Mouse (Mus musculus) midbrain, embryonic 11.5 days (tissue): ENCODE data around the gene Senp1. TPM values are rescaled to one million over a fixed set of nuclear protein-coding genes. Genes with fewer than 3 reads are reported as not detected.

Source experiments
- ATAC-seq: fragments of 200-750 bp; cut with Nextera tagmentation; 2 replicates; pipeline ENCODE4 v1.8.0; 2017; ENCODE audit warnings: moderate TSS enrichment, moderate library complexity; ENCODE audit not compliant: low FRiP score
- DNase-seq: peaks from one replicate; pipeline ENCODE4 v3.0.0; 2015; ENCODE audit warnings: low spot score; ENCODE audit errors: missing footprints
- H3K27ac ChIP-seq: fragments of 300-500 bp; sonication (generic); 2 replicates; pipeline ENCODE4 v1.5.1; 2014; ENCODE audit warnings: low read depth, low read length
- H3K27me3 ChIP-seq: fragments of 300-500 bp; sonication (generic); 2 replicates; pipeline ENCODE4 v1.6.1; 2014; ENCODE audit warnings: mild to moderate bottlenecking, low read length, moderate library complexity, mixed read lengths; ENCODE audit not compliant: control insufficient read depth, insufficient read depth
- H3K36me3 ChIP-seq: fragments of 300-500 bp; sonication (generic); 2 replicates; pipeline ENCODE4 v1.6.1; 2014; ENCODE audit warnings: mild to moderate bottlenecking, low read length, moderate library complexity, mixed read lengths; ENCODE audit not compliant: control insufficient read depth, insufficient read depth
- H3K4me1 ChIP-seq: fragments of 300-500 bp; sonication (generic); 2 replicates; pipeline ENCODE4 v1.6.1; 2014; ENCODE audit warnings: low read length; ENCODE audit not compliant: control insufficient read depth, insufficient read depth
- H3K4me2 ChIP-seq: fragments of 300-500 bp; sonication (generic); 2 replicates; pipeline ENCODE4 v1.6.1; 2014; ENCODE audit warnings: mild to moderate bottlenecking, moderate library complexity
- H3K4me3 ChIP-seq: fragments of 300-500 bp; sonication (generic); 2 replicates; pipeline ENCODE4 v1.5.1; 2014; ENCODE audit warnings: low read depth, low read length
- H3K9ac ChIP-seq: fragments of 300-500 bp; sonication (generic); 2 replicates; pipeline ENCODE4 v1.6.1; 2014; ENCODE audit warnings: low read length
- H3K9me3 ChIP-seq: fragments of 300-500 bp; sonication (generic); 2 replicates; pipeline ENCODE4 v1.6.1; 2016; ENCODE audit warnings: low read length; ENCODE audit not compliant: control insufficient read depth
- WGBS: fragments of 180-500 bp; shearing (Covaris S2); extraction: QIAGEN DNeasy Blood & Tissue Kit; methylation state at CpG from one replicate; pipeline ENCODE4 v1.1.7; 2014; 5-methylcytosine and 5-hydroxymethylcytosine counted together
- polyA plus RNA-seq: library from polyadenylated mRNA; unstranded; fragments of >200 nt; fragmentation: Nextera tagmentation; extraction: Ambion mirVana; gene quantifications from 2 replicates; pipeline ENCODE4 v1.2.1, GENCODE M21; 2014

Gene Senp1
- polyA plus RNA-seq, 1 experiment from 2014 or later, result 46.2 TPM

DNA sequence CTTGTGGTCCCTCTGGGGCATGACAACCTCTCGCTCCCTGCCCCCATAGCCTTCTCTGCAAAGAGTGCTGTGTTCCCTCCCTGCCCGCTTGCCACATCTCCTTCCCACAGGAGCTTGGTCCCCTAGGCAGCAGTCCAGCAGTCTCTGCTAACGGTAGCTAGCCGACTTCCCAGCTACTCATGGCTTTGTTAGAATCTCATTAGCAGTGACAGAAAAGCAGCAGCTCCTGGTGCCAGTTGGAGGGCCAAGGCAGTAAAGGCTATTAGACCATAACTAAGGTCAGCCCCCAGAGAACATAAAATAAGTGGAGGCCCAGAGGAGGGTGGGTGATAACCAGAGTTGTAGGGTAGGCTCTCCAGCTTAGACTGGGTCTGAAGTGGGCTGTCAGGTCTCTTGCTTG, 67.9 kb downstream of the Senp1 start:
- no peak overlapping the region for H3K9ac ChIP-seq
- H3K27ac ChIP-seq, result no peak overlapping the region
- no peaks in the 10 kb centered on the region for H3K27me3 ChIP-seq
- no peak overlapping the region for H3K4me3 ChIP-seq
- H3K9me3 ChIP-seq, result no peaks in the 10 kb centered on the region
- peaks cover 14% of the 10 kb centered on the region for H3K4me1 ChIP-seq
- ATAC-seq (no peak), DNase-seq (peak; percentile 74)
- no peaks in the 10 kb centered on the region for H3K36me3 ChIP-seq
- 38% methylated on average over 4 of the region's 4 CpGs for WGBS
- H3K4me2 ChIP-seq, result no peak overlapping the region

DNA sequence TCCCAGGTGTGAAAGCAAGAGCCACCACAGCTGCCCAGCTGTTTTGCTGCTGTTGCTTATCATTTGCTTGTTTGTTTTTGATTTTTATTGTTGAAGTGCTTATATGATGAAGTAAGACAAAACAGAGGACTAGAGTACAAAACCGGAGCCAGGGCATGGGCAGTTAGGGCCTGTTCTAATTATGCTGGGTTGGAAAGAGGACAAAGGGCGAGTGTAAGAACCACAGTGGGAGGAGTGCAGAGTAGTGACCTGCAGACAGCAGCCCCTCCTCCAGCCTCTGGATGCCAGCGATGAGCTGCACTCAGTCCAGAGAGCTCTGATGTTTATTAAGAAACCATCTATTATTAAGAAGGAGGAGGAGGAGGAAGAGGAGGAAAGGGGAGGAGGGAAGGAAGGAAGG, 70.4 kb downstream of the Senp1 start:
- H3K9ac ChIP-seq, result no peak overlapping the region
- peaks cover 10% of the 10 kb centered on the region for H3K4me1 ChIP-seq
- H3K4me3 ChIP-seq, result no peak overlapping the region
- no peak overlapping the region for H3K4me2 ChIP-seq
- 27% methylated on average over 3 of the region's 3 CpGs for WGBS
- ATAC-seq (no peak), DNase-seq (no peak)
- no peak overlapping the region for H3K27ac ChIP-seq
- no peaks in the 10 kb centered on the region for H3K36me3 ChIP-seq
- H3K27me3 ChIP-seq, result no peaks in the 10 kb centered on the region
- H3K9me3 ChIP-seq, result no peaks in the 10 kb centered on the region

DNA sequence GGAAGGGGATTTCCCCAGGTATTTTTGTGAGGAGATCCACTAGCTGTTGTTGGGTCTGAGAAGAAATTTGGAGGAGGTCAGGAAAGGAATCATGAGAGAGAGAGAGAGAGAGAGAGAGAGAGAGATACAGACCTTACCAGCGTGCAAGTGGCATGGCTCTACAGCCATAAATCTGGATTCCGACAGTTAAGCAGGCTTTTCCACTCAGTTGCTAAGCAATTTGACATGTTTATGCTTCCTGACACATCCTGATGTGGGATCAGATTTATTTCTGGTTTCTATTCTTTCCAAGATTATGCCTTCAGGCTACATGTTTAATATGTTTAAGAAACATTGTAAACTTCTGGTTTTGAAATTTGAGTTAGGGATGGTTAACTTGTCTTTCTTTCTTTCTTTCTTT, 71.7 kb downstream of the Senp1 start:
- H3K9me3 ChIP-seq, result no peaks in the 10 kb centered on the region
- DNase-seq, result no peak
- no peaks in the 10 kb centered on the region for H3K27me3 ChIP-seq
- no peak overlapping the region for H3K4me3 ChIP-seq
- no peaks in the 10 kb centered on the region; the same call in 1 of the 2 replicates for H3K4me1 ChIP-seq
- H3K4me2 ChIP-seq, result no peak overlapping the region
- H3K36me3 ChIP-seq, result no peaks in the 10 kb centered on the region
- WGBS, result 72% methylated on average over 2 of the region's 2 CpGs
- H3K9ac ChIP-seq, result no peak overlapping the region
- ATAC-seq, result no peak
- H3K27ac ChIP-seq, result no peak overlapping the region

DNA sequence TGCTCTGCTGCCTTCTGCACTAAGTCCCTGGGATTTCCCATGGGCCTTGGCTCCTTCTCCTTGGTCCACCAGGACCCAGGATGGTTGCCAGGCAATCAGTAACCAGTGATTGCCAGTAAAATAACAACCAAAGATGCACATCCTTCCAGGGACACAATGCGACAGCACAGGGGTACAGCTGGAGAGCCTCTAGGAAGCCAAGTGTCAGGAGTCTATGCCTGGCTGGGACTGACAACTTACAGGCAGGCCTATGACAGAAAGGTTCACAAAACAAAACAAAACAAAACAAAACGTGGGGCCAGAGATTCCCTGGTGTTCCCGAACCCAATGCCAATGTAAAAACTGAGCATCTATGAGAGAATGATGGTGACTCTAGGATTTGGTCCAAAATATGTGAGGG, 74.5 kb downstream of the Senp1 start:
- no peak overlapping the region for H3K4me2 ChIP-seq
- no peak overlapping the region for H3K27ac ChIP-seq
- no peaks in the 10 kb centered on the region; the same call in 1 of the 2 replicates for H3K4me1 ChIP-seq

DNA sequence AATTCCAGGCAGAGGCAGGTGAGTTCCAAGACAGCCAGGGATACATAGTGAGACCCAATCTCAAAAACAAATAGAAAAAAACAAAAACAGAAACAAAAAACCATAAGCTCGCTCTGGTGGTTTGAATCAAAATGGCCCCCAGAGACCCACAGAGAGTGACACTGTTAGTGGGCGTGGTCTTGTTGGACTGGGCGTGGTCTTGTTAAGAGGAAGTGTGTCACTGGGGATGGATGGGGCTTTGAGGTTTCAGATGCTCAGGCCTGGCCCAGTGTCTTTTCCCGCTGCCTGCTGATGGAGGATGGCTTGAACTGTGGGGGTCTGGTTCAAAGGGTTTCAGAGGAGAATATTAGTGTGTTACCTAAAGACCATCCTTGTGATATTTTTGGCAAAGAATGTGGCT, 75.6 kb downstream of the Senp1 start:
- H3K9ac ChIP-seq, result no peak overlapping the region
- ATAC-seq (no peak), DNase-seq (no peak)
- no peaks in the 10 kb centered on the region for H3K36me3 ChIP-seq
- no peak overlapping the region for H3K27ac ChIP-seq
- no peaks in the 10 kb centered on the region for H3K27me3 ChIP-seq
- 86% methylated on average over 4 of the region's 4 CpGs for WGBS
- no peak overlapping the region for H3K4me2 ChIP-seq
- H3K9me3 ChIP-seq, result no peaks in the 10 kb centered on the region
- H3K4me1 ChIP-seq, result no peaks in the 10 kb centered on the region; the same call in 1 of the 2 replicates
- no peak overlapping the region for H3K4me3 ChIP-seq

More for the DNA sequence above, 74.5 kb downstream of the Senp1 start:
- Histone ChIP-seq H3K9ac (no peak overlapping the region), H3K36me3 (no peaks in the 10 kb centered on the region), H3K27me3 (no peaks in the 10 kb centered on the region), H3K9me3 (no peaks in the 10 kb centered on the region), H3K4me3 (no peak overlapping the region)
- ATAC-seq (no peak), DNase-seq (no peak)
- 82% methylated on average over 3 of the region's 3 CpGs for WGBS

DNA sequence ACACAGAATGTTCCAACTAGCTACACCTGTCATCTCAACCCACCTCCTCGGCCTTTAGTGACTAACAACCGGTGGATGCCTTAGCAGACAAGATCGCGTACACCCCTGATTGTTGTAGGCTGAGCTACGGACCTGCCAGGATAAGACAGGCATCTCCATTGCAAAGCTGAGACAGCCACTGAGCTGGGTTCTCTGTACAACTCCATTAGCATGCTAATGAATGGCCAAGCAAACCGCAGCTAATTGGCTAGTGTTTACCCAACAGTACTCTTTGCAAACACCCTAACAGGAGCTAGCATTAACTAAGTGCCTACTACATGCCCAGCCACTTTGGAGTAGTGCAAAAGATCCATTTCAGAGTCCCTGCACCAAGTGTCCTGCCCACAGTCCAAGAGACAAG, 80.7 kb downstream of the Senp1 start:
- H3K9me3 ChIP-seq, result no peaks in the 10 kb centered on the region
- H3K4me1 ChIP-seq, result no peaks in the 10 kb centered on the region
- DNase-seq, result no peak
- WGBS, result 70% methylated on average over 6 of the region's 6 CpGs
- H3K9ac ChIP-seq, result no peak overlapping the region
- H3K27me3 ChIP-seq, result no peaks in the 10 kb centered on the region
- H3K27ac ChIP-seq, result no peak overlapping the region
- ATAC-seq, result no peak
- H3K4me2 ChIP-seq, result no peak overlapping the region
- H3K36me3 ChIP-seq, result no peaks in the 10 kb centered on the region
- no peak overlapping the region for H3K4me3 ChIP-seq

DNA sequence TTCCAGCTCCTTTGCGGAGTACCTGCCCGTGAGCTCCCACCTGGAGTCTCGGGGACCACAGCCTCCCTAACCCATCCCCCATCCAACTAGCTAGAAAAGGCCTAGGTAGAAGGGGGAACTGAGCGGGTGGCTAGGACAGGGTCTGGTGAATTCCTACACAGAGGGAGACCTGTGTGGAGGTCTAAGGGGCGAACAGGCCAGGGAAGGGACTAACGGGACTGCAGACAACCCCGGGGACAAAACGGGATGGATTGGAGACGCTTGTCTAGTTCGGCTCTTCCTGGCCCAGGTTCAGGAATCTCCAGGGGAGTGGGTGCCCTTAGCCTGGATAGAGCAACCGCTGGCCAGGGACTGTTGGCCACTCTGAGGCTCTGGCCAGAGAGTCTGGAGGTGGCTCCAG, 88.4 kb downstream of the Senp1 start:
- Histone ChIP-seq H3K4me2 (peak overlapping the region; percentile 91), H3K4me1 (peaks cover 33% of the 10 kb centered on the region), H3K27ac (no peak overlapping the region), H3K27me3 (no peaks in the 10 kb centered on the region), H3K4me3 (peak overlapping the region; percentile 58; the same call in 1 of the 2 replicates), H3K9me3 (no peaks in the 10 kb centered on the region), H3K9ac (peak overlapping the region; percentile 89), H3K36me3 (no peaks in the 10 kb centered on the region)
- WGBS, result 8% methylated on average over 10 of the region's 11 CpGs
- ATAC-seq (no peak), DNase-seq (peak; percentile 91)

DNA sequence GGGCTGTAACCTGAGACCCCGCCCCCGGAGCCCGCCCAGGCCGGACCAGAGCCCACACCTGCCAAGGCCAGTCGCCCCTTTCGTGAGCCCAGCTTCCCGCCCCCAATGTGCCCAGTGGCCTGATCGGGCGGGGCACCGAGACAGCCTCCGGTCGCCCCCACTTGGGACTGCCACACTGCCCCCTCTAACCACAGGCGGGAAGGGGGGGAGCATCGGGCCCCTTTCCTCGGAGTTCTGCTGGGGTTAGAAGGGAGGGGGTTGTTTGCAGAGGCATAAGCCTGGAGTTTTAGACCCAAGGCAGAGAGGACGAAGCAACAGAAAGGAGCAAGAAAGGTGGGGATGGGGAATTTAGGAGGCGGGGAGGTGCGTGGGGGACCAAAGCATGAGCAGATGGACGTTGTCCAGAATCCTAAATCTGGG, 88.8 kb downstream of the Senp1 start:
- ATAC-seq, result peak; percentile 40
- peak overlapping the region; percentile 91 for H3K4me2 ChIP-seq
- peak overlapping the region; percentile 58 for H3K4me3 ChIP-seq
- peak overlapping the region; percentile 89 for H3K9ac ChIP-seq
- H3K4me1 ChIP-seq, result peaks cover 37% of the 10 kb centered on the region
- no peaks in the 10 kb centered on the region for H3K9me3 ChIP-seq
- H3K36me3 ChIP-seq, result no peaks in the 10 kb centered on the region
- peak overlapping the region; percentile 91 for H3K27ac ChIP-seq
- DNase-seq, result peak; percentile 97
- WGBS, result under 1% methylated on average over 19 of the region's 19 CpGs
- H3K27me3 ChIP-seq, result no peaks in the 10 kb centered on the region

DNA sequence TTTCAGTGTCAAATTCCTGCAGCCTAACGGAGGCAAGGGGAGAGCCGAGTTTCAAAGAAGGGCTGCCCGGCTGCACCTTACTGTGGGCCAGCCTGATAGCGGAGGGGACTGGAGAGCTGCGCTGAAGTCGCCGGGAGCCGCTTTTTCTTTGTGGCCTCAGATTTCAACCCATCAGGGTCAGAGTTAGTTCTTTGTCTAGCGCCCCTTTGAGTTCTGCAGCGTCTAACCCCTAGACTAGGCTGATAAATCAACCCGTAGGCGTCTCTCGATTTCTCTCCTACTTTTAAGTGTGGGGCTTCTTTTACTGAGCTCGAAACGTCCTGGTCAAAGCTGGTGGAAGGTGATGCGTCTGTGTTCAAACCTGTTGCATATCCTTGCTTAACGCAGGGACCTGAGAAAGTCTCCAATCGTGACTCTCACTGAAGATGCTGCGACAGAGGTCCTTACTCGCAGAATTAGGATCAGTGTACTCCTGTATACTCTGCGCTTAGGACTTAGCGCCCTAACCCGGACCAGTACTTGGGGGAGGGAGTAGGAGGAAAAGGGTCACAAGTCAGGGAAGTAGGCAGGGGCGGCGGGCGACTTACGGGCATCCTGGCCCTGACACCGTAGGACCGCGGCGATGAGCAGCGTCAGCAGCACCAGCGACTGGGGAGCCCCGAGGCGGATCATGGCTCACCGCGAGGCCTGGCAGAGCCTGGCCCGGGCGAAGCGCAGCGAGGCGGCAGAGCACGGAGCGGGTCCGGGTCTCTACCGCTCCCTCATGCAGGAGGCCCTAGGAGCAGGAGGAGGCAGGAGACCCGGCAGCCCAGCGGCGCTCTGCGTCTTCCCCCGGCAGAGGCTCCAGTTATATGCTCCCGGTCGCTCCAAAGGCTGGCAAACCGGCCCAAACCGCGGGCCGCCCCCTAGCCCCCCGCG, 89.5 kb downstream of the Senp1 start, which contains the start of gene Col2a1:
Gene Col2a1, minus strand, starts transcription at position 874 of the 918 bp plus-strand sequence.
- no peaks in the 10 kb centered on the region for H3K9me3 ChIP-seq
- DNase-seq (no peak), ATAC-seq (peak; percentile 60)
- under 1% methylated on average over 56 of the region's 59 CpGs for WGBS
- H3K4me3 ChIP-seq, result peak within 1 kb of the TSS; percentile 58
- peak within 1 kb of the TSS; percentile 91 for H3K27ac ChIP-seq
- no peaks in the 10 kb centered on the region for H3K27me3 ChIP-seq
- no peaks in the 10 kb centered on the region for H3K36me3 ChIP-seq
- peak within 1 kb of the TSS; percentile 91 for H3K4me2 ChIP-seq
- H3K9ac ChIP-seq, result peak within 1 kb of the TSS; percentile 89
- H3K4me1 ChIP-seq, result peaks cover 43% of the 10 kb centered on the region
